Comparison of ENCODE assay signal across 8 mouse cellular contexts in the genomic region with DNA sequence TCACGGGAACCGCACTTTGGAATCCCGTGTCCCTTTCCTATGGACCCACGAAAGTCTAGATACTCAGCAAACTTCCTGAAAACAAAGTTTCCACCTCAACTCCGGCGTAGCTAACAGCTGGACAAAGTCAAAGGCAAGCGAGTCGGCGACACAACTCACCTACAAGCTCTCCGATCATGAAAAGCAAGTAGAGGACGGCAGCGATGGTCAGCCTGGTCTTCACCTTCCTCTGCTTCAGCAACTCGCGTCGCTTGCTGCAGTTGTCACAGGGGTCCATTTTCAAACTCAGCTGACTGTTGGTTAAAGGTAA. TPM values are rescaled to one million over a fixed set of nuclear protein-coding genes. Genes with fewer than 3 reads are reported as not detected.
DNase-seq lines count a peak whose midpoint lies in the region; ATAC-seq and TF ChIP-seq lines count a peak whose summit lies in the region.

No protein-coding gene starts in this region.

- peak overlapping the region; percentile 90 for H3K9ac ChIP-seq in kidney, embryonic 16.5 days (replicated peaks; ENCODE audit: low read length)
- H3K9ac ChIP-seq in neural tube, embryonic 12.5 days, result peak overlapping the region; percentile 83

- TF ChIP-seq CTCF in thymus, adult 2 months (IDR thresholded peaks at IDR 0.05; ENCODE audit: borderline replicate concordance, control insufficient read depth, extremely low read depth, insufficient read depth, low read length, poor library complexity), result no peak

- no peaks in the 10 kb centered on the region for H3K27me3 ChIP-seq in thymus, adult 2 months (ENCODE audit: control insufficient read depth, insufficient read depth, low read length)
- peaks cover 3% of the 10 kb centered on the region; the same call in 1 of the 2 replicates for H3K27me3 ChIP-seq in kidney, embryonic 16.5 days (ENCODE audit: insufficient read depth, low read length)
- H3K27me3 ChIP-seq in neural tube, embryonic 12.5 days (replicated peaks), result no peaks in the 10 kb centered on the region

- no peak overlapping the region for H3K27ac ChIP-seq in thymus, adult 2 months (ENCODE audit: control insufficient read depth, insufficient read depth, low read length)
- H3K27ac ChIP-seq in kidney, embryonic 16.5 days (ENCODE audit: low read length), result peak overlapping the region; percentile 46; the same call in 1 of the 2 replicates
- H3K27ac ChIP-seq in neural tube, embryonic 12.5 days, result no peak overlapping the region

- 0 out of 2 replicates have a peak, but pooled peaks have one; percentile 1 for ATAC-seq in cerebellum, adult (ENCODE audit: insufficient number of reproducible peaks, low FRiP score, low TSS enrichment)
- no peak for ATAC-seq in kidney, embryonic 16.5 days (ENCODE audit: low FRiP score, low TSS enrichment)
- ATAC-seq in neural tube, embryonic 12.5 days (ENCODE audit: low FRiP score, low read depth), result no peak; the same call in 1 of the 2 replicates

- H3K9me3 ChIP-seq in kidney, embryonic 16.5 days (ENCODE audit: low read length), result no peaks in the 10 kb centered on the region
- H3K9me3 ChIP-seq in neural tube, embryonic 12.5 days, result no peaks in the 10 kb centered on the region

- no peak for DNase-seq in cerebellum, postnatal 25 days
- DNase-seq in thymus, adult 2 months, result no peak
- DNase-seq in thymus, postnatal 10 days (ENCODE audit: low spot score in 2 of 2), result no peak
- no peak for DNase-seq in cerebellum, postnatal 36 days
- no peak for DNase-seq in T-cell, adult 2 months (ENCODE audit: low spot score)

- H3K4me1 ChIP-seq in thymus, adult 2 months (replicated peaks; ENCODE audit: control insufficient read depth, insufficient read depth, low read length), result peaks cover 5% of the 10 kb centered on the region
- H3K4me1 ChIP-seq in kidney, embryonic 16.5 days (ENCODE audit: insufficient read depth, low read length), result peaks cover 10% of the 10 kb centered on the region; the same call in 1 of the 2 replicates
- H3K4me1 ChIP-seq in neural tube, embryonic 12.5 days, result peaks cover 10% of the 10 kb centered on the region; the same call in 1 of the 2 replicates

- H3K36me3 ChIP-seq in thymus, adult 2 months (ENCODE audit: control insufficient read depth, insufficient read depth, low read length), result no peaks in the 10 kb centered on the region
- no peaks in the 10 kb centered on the region for H3K36me3 ChIP-seq in kidney, embryonic 16.5 days (ENCODE audit: insufficient read depth, low read length)
- no peaks in the 10 kb centered on the region for H3K36me3 ChIP-seq in neural tube, embryonic 12.5 days

- 1% methylated on average over 15 of the region's 15 CpGs for WGBS in thymus, adult 2 months
- 0% methylated on average over 15 of the region's 15 CpGs for WGBS in kidney, embryonic 16.5 days
- WGBS in neural tube, embryonic 12.5 days, result 1% methylated on average over 15 of the region's 15 CpGs

- peak overlapping the region; percentile 82 for H3K4me3 ChIP-seq in thymus, adult 2 months (ENCODE audit: control insufficient read depth, insufficient read depth, low read length)
- H3K4me3 ChIP-seq in kidney, embryonic 16.5 days (ENCODE audit: low read length), result peak overlapping the region; percentile 80
- peak overlapping the region; percentile 74 for H3K4me3 ChIP-seq in neural tube, embryonic 12.5 days

- no peak for TF ChIP-seq POLR2A in thymus, adult 2 months (IDR thresholded peaks at IDR 0.05; ENCODE audit: control insufficient read depth, extremely low read depth, insufficient read depth, low read length, poor library complexity)

- H3K4me2 ChIP-seq in kidney, embryonic 16.5 days (replicated peaks; ENCODE audit: low read depth, low read length), result peak overlapping the region; percentile 85
- peak overlapping the region; percentile 88 for H3K4me2 ChIP-seq in neural tube, embryonic 12.5 days (replicated peaks)

RNA-seq across cellular contexts. Expression of gene Slc30a4, which starts 0.6 kb away (rescaled TPM):
- polyA plus RNA-seq in thymus, adult 2 months (2012; rRNA removed), result 7.3 and 8.0 TPM in 2 replicates
- 6.2 and 6.4 TPM in 2 replicates for polyA plus RNA-seq in kidney, embryonic 16.5 days (2015; fragmentation: Nextera tagmentation; extraction: Ambion mirVana)
- 8.4 and 9.4 TPM in 2 replicates for polyA plus RNA-seq in neural tube, embryonic 12.5 days (2016; fragmentation: Nextera tagmentation; extraction: Ambion mirVana)

RNA-seq across cellular contexts. Expression of gene Bloc1s6, which starts 36.5 kb away (rescaled TPM):
- polyA plus RNA-seq in thymus, adult 2 months (2012; rRNA removed), result 38.3 and 40.5 TPM in 2 replicates
- 59.4 and 63.5 TPM in 2 replicates for polyA plus RNA-seq in kidney, embryonic 16.5 days (2015; fragmentation: Nextera tagmentation; extraction: Ambion mirVana)
- 74.1 and 75.6 TPM in 2 replicates for polyA plus RNA-seq in neural tube, embryonic 12.5 days (2016; fragmentation: Nextera tagmentation; extraction: Ambion mirVana)
